Mouse (Mus musculus) heart, adult 2 months (tissue): ENCODE measurements around the gene Miga1. TPM values are rescaled to one million over a fixed set of nuclear protein-coding genes. Genes with fewer than 3 reads are reported as not detected.
A peak's percentile ranks its signal among the peaks of the same experiment; 100 is the strongest.

ENCODE experiments used
- DNase-seq, 2 experiments: peaks; one replicate each; pipeline ENCODE4 v3.0.0; 2021
- H3K27ac ChIP-seq: fragments of 200-600 bp; 2 replicates; pipeline ENCODE4 v1.8.1; 2022
- H3K27me3 ChIP-seq: fragments of 200-500 bp; 2 replicates; pipeline ENCODE4 v1.6.1; 2012; ENCODE audit warnings: mild to moderate bottlenecking, low read length, inconsistent platforms, mixed read lengths; ENCODE audit not compliant: control insufficient read depth, insufficient read depth
- H3K36me3 ChIP-seq: fragments of 200-500 bp; 2 replicates; pipeline ENCODE4 v1.6.1; 2012; ENCODE audit warnings: low read length, inconsistent platforms; ENCODE audit not compliant: control insufficient read depth, insufficient read depth
- H3K4me1 ChIP-seq: fragments of 200-500 bp; 2 replicates; pipeline ENCODE4 v1.6.1; 2011; ENCODE audit warnings: low read length; ENCODE audit not compliant: control insufficient read depth, insufficient read depth
- H3K4me3 ChIP-seq: fragments of 200-600 bp; 2 replicates; pipeline ENCODE4 v1.8.1; 2022
- H3K79me2 ChIP-seq: fragments of 200-500 bp; replicated peaks from 2 replicates; pipeline ENCODE4 v1.6.1; 2012; ENCODE audit warnings: mild to moderate bottlenecking, inconsistent platforms, low read length, moderate library complexity, mixed read lengths; ENCODE audit not compliant: control insufficient read depth, insufficient read depth
- H3K9ac ChIP-seq: fragments of 200-500 bp; 2 replicates; pipeline ENCODE4 v1.6.1; 2012; ENCODE audit warnings: low read depth, mild to moderate bottlenecking, control low read depth, inconsistent platforms, low read length, mixed read lengths
- CTCF ChIP-seq: fragments of 200-600 bp; IDR thresholded peaks from 2 replicates; pipeline ENCODE4 v1.8.1; 2022; ENCODE audit warnings: antibody characterized with exemption, mild to moderate bottlenecking, moderate library complexity
- EP300 ChIP-seq: fragments of 200-500 bp; IDR thresholded peaks from 2 replicates; pipeline ENCODE4 v1.6.1; 2011; ENCODE audit warnings: low read depth, low read length, control low read depth; ENCODE audit not compliant: insufficient read depth
- POLR2A ChIP-seq: fragments of 200-500 bp; IDR thresholded peaks from 2 replicates; pipeline ENCODE4 v1.6.1; 2011; ENCODE audit warnings: mild to moderate bottlenecking, low read depth, low read length, control low read depth; ENCODE audit not compliant: insufficient read depth
- WGBS: fragments of 180-500 bp; shearing (Covaris S2); methylation state at CpG from one replicate; pipeline ENCODE4 v1.1.7; 2018; 5-methylcytosine and 5-hydroxymethylcytosine counted together
- intact Hi-C: fragments of 180-260 bp; cut with DNase I; formaldehyde crosslinking; loops from one replicate; pipeline ENCODE4 v1.15.1; 2025
- polyA plus RNA-seq: library from polyadenylated mRNA; depleted of rRNA; stranded (reverse); fragments of >200 nt; gene quantifications from 2 replicates; pipeline ENCODE4 v1.2.3, GENCODE M21; 2012
- total RNA-seq, 2 experiments: library from RNA; stranded (reverse); gene quantifications; 2 replicates each; pipeline ENCODE4 v1.2.3; 2021

The Miga1 gene
- total and polyA plus RNA-seq, 3 experiments, result 4.2 to 12.6 (median 11.0) TPM

DNA sequence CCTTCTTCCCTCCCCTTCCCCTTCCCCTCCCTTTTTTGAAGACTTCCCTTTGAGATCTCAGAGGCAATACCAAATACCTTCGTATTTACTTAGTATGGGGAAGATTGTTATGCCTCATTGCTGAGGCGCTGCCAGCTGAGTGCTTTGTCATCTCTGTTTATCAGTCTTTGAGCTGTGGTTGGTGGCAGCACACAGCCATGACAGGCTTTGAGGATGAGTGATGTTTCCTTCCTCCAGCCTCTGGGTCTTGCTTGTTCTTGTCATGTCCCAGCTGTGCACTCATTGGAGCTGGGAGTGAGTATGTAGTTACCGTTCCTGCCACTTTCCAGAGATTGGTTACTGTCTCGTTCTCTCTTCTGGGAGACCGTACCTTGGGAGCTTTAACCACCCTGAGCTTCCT lies 15.2 kb upstream of the Miga1 start:
- Histone ChIP-seq H3K27ac (no peak overlapping the region), H3K4me3 (no peak overlapping the region), H3K79me2 (peaks cover 10% of the 10 kb centered on the region), H3K4me1 (peaks cover 8% of the 10 kb centered on the region), H3K36me3 (no peaks in the 10 kb centered on the region), H3K9ac (no peak overlapping the region), H3K27me3 (no peaks in the 10 kb centered on the region)
- intact Hi-C loops, result no loop called here
- WGBS, result 44% methylated on average over 5 of the region's 5 CpGs
- peak in 1 of 2 experiments; percentile 15 for DNase-seq
- no peak for TF ChIP-seq EP300

DNA sequence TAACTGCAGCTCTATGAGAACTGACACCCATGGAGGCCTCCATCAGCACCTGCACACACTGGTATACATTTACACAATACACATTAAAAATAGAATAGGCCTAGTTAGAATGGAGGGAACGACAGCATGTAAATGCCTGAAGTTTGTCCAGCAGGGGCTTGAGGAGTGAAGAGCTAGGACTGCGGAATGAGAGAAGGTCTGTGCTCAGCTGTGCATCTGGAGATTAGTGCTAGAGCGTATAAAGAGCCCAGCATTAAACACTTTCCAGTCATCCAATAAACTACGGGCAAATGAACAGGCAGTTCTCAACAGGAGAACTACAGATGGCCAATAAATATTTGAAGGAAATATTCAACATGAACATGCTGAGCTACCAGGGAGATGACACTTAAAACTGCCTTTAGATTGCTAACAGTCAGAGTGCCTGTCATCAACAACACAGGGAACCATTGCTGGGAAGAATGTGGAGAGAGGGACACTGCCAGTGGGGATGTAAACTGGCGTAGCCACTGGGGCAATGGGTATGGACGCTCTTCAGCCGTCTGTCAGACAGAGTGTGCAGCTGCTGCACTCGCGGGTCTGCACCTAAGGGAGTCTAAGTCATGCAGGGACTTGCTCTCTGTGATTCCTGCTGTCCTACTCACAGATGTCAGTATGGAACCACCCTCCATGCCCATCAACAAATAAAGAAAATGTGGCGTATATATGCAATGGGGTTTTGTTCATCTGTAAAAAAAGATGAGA lies 13.4 kb upstream of the Miga1 start:
- H3K9ac ChIP-seq, result no peak overlapping the region
- H3K27ac ChIP-seq, result no peak overlapping the region
- H3K4me3 ChIP-seq, result no peak overlapping the region
- intact Hi-C loops, result no loop called here
- peaks cover 9% of the 10 kb centered on the region for H3K4me1 ChIP-seq
- H3K27me3 ChIP-seq, result no peaks in the 10 kb centered on the region
- no peak for DNase-seq
- 77% methylated on average over 10 of the region's 10 CpGs for WGBS
- H3K36me3 ChIP-seq, result peaks cover 3% of the 10 kb centered on the region; the same call in 1 of the 2 replicates
- peaks cover 14% of the 10 kb centered on the region for H3K79me2 ChIP-seq
- TF ChIP-seq CTCF (no peak), POLR2A (no peak), EP300 (no peak)

DNA sequence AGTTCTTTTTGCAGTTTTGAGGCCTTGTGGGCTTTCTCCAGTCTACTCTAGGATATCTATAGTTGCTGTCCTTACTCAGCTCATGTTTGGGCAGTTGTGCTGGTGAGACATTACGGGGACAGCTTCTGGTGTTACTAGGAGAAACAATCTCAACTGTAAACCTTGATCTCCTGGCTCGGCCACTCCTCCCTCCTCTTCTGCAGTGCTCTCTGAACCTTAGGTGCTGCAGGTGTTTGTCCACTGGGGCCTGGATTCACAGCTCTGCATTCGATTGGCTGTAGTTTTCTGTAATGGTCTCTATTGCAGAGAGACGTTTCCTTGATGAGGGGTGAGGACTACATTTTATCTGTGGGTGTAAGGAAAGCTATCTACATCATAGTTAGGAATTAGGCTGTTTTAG lies 12.1 kb upstream of the Miga1 start:
- H3K36me3 ChIP-seq, result peaks cover 5% of the 10 kb centered on the region; the same call in 1 of the 2 replicates
- 66% methylated on average over 4 of the region's 4 CpGs for WGBS
- peaks cover 12% of the 10 kb centered on the region for H3K4me1 ChIP-seq
- peaks cover 16% of the 10 kb centered on the region for H3K79me2 ChIP-seq
- DNase-seq, result no peak
- H3K27ac ChIP-seq, result no peak overlapping the region
- no peaks in the 10 kb centered on the region for H3K27me3 ChIP-seq
- intact Hi-C loops, result no loop called here
- no peak for TF ChIP-seq EP300
- no peak for TF ChIP-seq CTCF
- TF ChIP-seq POLR2A, result no peak
- H3K9ac ChIP-seq, result no peak overlapping the region
- H3K4me3 ChIP-seq, result no peak overlapping the region

DNA sequence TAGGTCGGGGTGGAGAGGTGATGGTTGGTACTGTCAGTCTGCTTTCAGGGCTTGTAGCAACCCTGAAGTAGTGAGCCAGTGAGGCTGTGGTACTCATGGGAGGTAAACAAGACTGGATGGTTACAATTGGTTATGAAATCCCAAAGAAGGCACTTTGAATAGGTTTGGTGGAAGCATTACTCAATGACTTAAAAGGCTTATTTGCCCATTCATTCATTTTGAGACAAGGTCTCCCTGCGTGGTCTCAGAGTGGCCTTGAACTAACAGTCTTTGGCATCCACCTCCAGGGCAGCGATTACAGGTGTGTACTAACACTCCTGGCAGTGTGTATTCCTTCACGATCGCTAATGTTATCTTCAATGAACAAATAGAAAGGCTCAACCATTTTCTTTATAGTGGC lies 10.8 kb upstream of the Miga1 start:
- no peak overlapping the region for H3K27ac ChIP-seq

DNA sequence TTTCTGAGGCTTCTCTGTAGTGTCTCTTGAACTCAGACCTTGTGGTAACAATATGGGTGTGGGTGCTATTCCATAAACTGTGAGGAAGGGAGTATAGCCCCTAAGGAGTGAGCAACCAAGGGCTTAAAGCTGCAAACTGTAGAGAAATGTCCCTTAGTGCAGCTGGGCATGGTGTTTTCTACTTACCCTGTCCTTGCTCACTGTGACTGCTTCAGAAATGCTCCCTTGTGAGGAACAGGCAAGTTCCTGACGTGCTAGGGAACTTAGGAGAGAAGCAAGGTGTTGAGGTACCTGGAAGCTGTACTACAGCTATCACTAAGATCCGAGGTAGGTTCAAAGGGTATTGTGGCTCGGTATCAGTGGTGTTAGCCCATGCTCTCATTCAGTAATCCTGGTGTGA lies 10.2 kb upstream of the Miga1 start:
- DNase-seq, result no peak
- 0 out of 2 replicates have a peak overlapping the region, but pooled peaks have one; percentile 17 for H3K9ac ChIP-seq
- no peak overlapping the region for H3K27ac ChIP-seq
- peaks cover 15% of the 10 kb centered on the region for H3K4me1 ChIP-seq
- peaks cover 5% of the 10 kb centered on the region; the same call in 1 of the 2 replicates for H3K36me3 ChIP-seq
- H3K4me3 ChIP-seq, result no peak overlapping the region
- intact Hi-C loops, result no loop called here
- H3K27me3 ChIP-seq, result no peaks in the 10 kb centered on the region
- TF ChIP-seq POLR2A (no peak), EP300 (no peak), CTCF (no peak)
- peaks cover 16% of the 10 kb centered on the region for H3K79me2 ChIP-seq
- WGBS, result 76% methylated on average over 3 of the region's 3 CpGs

More for the DNA sequence above, 10.8 kb upstream of the Miga1 start:
- Histone ChIP-seq H3K27me3 (no peaks in the 10 kb centered on the region), H3K36me3 (peaks cover 5% of the 10 kb centered on the region; the same call in 1 of the 2 replicates), H3K9ac (no peak overlapping the region), H3K79me2 (peaks cover 16% of the 10 kb centered on the region), H3K4me1 (peaks cover 14% of the 10 kb centered on the region), H3K4me3 (no peak overlapping the region)
- intact Hi-C loops, result no loop called here
- 86% methylated on average over 5 of the region's 5 CpGs for WGBS
- no peak for DNase-seq
- TF ChIP-seq EP300, result no peak
- no peak for TF ChIP-seq POLR2A
- TF ChIP-seq CTCF, result no peak
